Mouse (Mus musculus) ES-Bruce4 (cell line): ENCODE results near the gene Ldb3. TPM values are rescaled to one million over a fixed set of nuclear protein-coding genes. Genes with fewer than 3 reads are reported as not detected.

Experiments used
- H3K27ac ChIP-seq: 2 replicates; pipeline ENCODE4 v1.5.1; 2012; ENCODE audit warnings: low read length, inconsistent platforms; ENCODE audit not compliant: insufficient read depth
- H3K27me3 ChIP-seq: 2 replicates; pipeline ENCODE4 v1.6.1; 2012; ENCODE audit warnings: mild to moderate bottlenecking, low read length, inconsistent platforms; ENCODE audit not compliant: control insufficient read depth, poor library complexity, insufficient read depth, severe bottlenecking
- H3K36me3 ChIP-seq: 2 replicates; pipeline ENCODE4 v1.6.1; 2012; ENCODE audit warnings: inconsistent platforms, mild to moderate bottlenecking, low read length, moderate library complexity; ENCODE audit not compliant: control insufficient read depth, poor library complexity, insufficient read depth, severe bottlenecking
- H3K4me1 ChIP-seq: one replicate; pipeline ENCODE4 v1.8.1; 2011; ENCODE audit warnings: low read length; ENCODE audit not compliant: control insufficient read depth, insufficient read depth
- H3K4me3 ChIP-seq: 2 replicates; pipeline ENCODE4 v1.5.1; 2011; ENCODE audit warnings: low read depth, mild to moderate bottlenecking, low read length
- H3K9ac ChIP-seq: 2 replicates; pipeline ENCODE4 v1.6.1; 2012; ENCODE audit warnings: low read depth, mild to moderate bottlenecking, inconsistent platforms; ENCODE audit not compliant: poor library complexity, severe bottlenecking
- H3K9me3 ChIP-seq: replicated peaks from 2 replicates; pipeline ENCODE4 v1.6.1; 2012; ENCODE audit warnings: mild to moderate bottlenecking, low read length, inconsistent platforms; ENCODE audit not compliant: control insufficient read depth, poor library complexity, insufficient read depth, severe bottlenecking
- CTCF ChIP-seq: IDR thresholded peaks from one replicate; pipeline ENCODE4 v1.8.1; 2011; ENCODE audit warnings: low read depth, low read length
- EP300 ChIP-seq: IDR thresholded peaks from 2 replicates; pipeline ENCODE4 v1.6.1; 2011; ENCODE audit warnings: low read depth, low read length; ENCODE audit not compliant: insufficient read depth
- POLR2A ChIP-seq: IDR thresholded peaks from one replicate; pipeline ENCODE4 v1.8.1; 2011; ENCODE audit warnings: low read length; ENCODE audit not compliant: insufficient read depth
- polyA plus RNA-seq: library from polyadenylated mRNA; stranded (reverse); fragments of >200 nt; gene quantifications from 2 replicates; pipeline ENCODE4 v1.2.4, GENCODE M21; 2011; ENCODE audit warnings: low read depth; ENCODE audit not compliant: missing spikeins, insufficient read depth, insufficient read length

Ldb3 gene
- polyA plus RNA-seq, 1 experiment: 4.0 TPM

DNA sequence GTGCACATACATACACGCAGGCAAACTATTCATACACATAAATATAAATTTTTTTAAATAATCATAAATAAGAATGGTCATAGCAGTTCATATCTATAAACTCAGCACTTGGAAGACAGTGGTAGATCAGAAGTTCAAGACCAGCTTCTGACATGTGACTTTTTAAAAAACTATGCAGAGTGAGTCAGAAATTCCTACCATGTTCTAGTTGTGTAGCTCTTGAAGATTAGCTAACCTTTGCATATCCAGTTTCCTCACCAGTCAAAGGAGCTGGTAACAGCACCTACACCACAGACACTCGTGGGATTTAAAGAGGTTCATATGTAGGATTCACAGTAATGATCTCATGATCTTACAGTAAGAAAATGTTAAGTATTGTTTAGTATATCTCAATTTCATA, 95.8 kb downstream of the Ldb3 start:
- Histone ChIP-seq H3K4me3 (no peak overlapping the region), H3K36me3 (no peaks in the 10 kb centered on the region), H3K27ac (no peak overlapping the region), H3K4me1 (no peaks in the 10 kb centered on the region), H3K27me3 (no peaks in the 10 kb centered on the region), H3K9ac (no peak overlapping the region), H3K9me3 (no peaks in the 10 kb centered on the region)
- TF ChIP-seq POLR2A (no peak), EP300 (no peak), CTCF (no peak)

GRCm38 (mm10) chr14:34490965-34491364, 97.5 kb downstream of the Ldb3 start:
- Histone ChIP-seq H3K9ac (no peak overlapping the region), H3K9me3 (no peaks in the 10 kb centered on the region), H3K27ac (no peak overlapping the region), H3K36me3 (no peaks in the 10 kb centered on the region), H3K27me3 (no peaks in the 10 kb centered on the region), H3K4me3 (no peak overlapping the region), H3K4me1 (no peaks in the 10 kb centered on the region)
- TF ChIP-seq CTCF: no peak
- TF ChIP-seq EP300: no peak
- TF ChIP-seq POLR2A: no peak

GRCm38 (mm10) chr14:34489928-34490327, 98.6 kb downstream of the Ldb3 start:
- no peaks in the 10 kb centered on the region for H3K4me1 ChIP-seq
- no peak for TF ChIP-seq EP300
- no peak for TF ChIP-seq POLR2A
- TF ChIP-seq CTCF: no peak
- no peaks in the 10 kb centered on the region for H3K36me3 ChIP-seq
- H3K9me3 ChIP-seq: no peaks in the 10 kb centered on the region
- no peak overlapping the region for H3K27ac ChIP-seq
- H3K9ac ChIP-seq: no peak overlapping the region
- H3K27me3 ChIP-seq: no peaks in the 10 kb centered on the region
- H3K4me3 ChIP-seq: no peak overlapping the region

GRCm38 (mm10) chr14:34486169-34486568, 102.3 kb downstream of the Ldb3 start:
- no peak overlapping the region for H3K4me3 ChIP-seq
- H3K27me3 ChIP-seq: no peaks in the 10 kb centered on the region
- H3K9me3 ChIP-seq: no peaks in the 10 kb centered on the region
- H3K27ac ChIP-seq: no peak overlapping the region
- TF ChIP-seq CTCF (no peak), EP300 (no peak), POLR2A (no peak)
- no peak overlapping the region for H3K9ac ChIP-seq
- no peaks in the 10 kb centered on the region for H3K36me3 ChIP-seq
- H3K4me1 ChIP-seq: no peaks in the 10 kb centered on the region

DNA sequence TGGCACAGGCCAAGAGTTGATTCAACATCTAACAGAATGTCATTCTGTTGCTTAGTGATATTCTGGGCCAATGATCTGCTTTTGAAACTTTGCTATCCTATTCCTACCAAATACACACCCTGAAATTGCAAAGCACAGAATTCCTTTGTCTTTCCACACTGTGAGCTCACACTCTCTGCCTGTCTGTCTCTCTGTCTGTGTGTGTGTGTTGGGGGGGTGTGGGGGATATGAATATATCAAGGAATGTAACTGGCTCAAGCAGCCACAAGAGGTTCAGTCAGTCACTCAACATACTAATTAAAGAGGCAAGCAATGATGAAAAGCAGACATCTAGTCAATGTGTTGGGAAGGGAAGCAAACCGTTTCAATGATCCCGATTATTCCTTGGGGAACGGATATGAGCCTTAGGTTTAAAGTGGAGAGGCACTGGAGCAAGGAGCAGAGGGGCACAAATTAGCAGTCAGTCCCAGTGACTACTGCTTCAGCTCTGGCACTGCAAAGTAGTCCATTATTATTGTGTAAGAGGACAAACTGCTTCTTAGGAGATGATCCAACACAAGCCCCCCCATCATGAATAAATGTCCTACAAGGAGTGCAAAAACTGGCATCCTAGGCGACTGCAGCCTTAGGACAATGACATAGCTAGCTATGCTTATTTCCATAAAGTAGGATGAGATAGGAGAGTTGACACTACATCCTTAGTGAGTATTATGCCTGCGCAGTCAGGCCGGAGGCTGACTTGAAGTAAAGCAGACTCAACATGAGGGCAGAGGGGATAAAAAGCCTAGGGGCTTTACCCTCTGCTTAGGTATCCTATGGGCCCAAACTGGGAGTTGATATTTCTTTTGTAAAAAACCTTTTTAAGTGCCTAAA, 104.8 kb downstream of the Ldb3 start:
- no peak overlapping the region for H3K4me3 ChIP-seq
- H3K9me3 ChIP-seq: no peaks in the 10 kb centered on the region
- H3K27ac ChIP-seq: no peak overlapping the region
- no peak overlapping the region for H3K9ac ChIP-seq
- TF ChIP-seq EP300 (no peak), CTCF (no peak), POLR2A (no peak)
- no peaks in the 10 kb centered on the region for H3K36me3 ChIP-seq
- no peaks in the 10 kb centered on the region for H3K27me3 ChIP-seq
- no peaks in the 10 kb centered on the region for H3K4me1 ChIP-seq

Other genes with a start within 250 kb of the Ldb3 start
- gene Fam25c, start 233.2 kb downstream of the Ldb3 start, polyA plus RNA-seq: 3.5 and 5.7 TPM in 2 replicates
- 2.2 and 3.2 TPM in 2 replicates for gene Sncg, start 213.9 kb downstream of the Ldb3 start, polyA plus RNA-seq
- gene Mmrn2, start 213.2 kb downstream of the Ldb3 start, polyA plus RNA-seq: 1.3 and 1.7 TPM in 2 replicates
- 75.3 and 75.4 TPM in 2 replicates for gene Bmpr1a, start 85.3 kb downstream of the Ldb3 start, polyA plus RNA-seq
- gene 9230112D13Rik, start 65.9 kb downstream of the Ldb3 start, polyA plus RNA-seq: not detected in 2 replicates
- not detected in 2 replicates for gene Opn4, start 11.5 kb upstream of the Ldb3 start, polyA plus RNA-seq
- 205 and 231 TPM in 2 replicates for gene Wapl, start 85.2 kb upstream of the Ldb3 start, polyA plus RNA-seq
- gene Grid1, start 231.4 kb upstream of the Ldb3 start, polyA plus RNA-seq: 0.24 and 1.3 TPM in 2 replicates